Mouse (Mus musculus) neural tube, embryonic 12.5 days (tissue): ENCODE measurements at regions not wholly inside any gene's neighbourhood (a gene's known extent, or its start where the extent isn't known, plus 50 kb on each side); places are given as distances from the start of the nearest gene placed in this dataset.

Source experiments
- ATAC-seq: fragments of 200-750 bp; cut with Nextera tagmentation; 2 replicates; pipeline ENCODE4 v1.8.0; 2017; ENCODE audit warnings: low read depth, mild to moderate bottlenecking, moderate TSS enrichment, moderate library complexity; ENCODE audit not compliant: low FRiP score
- H3K27ac ChIP-seq: fragments of 300-500 bp; sonication (generic); 2 replicates; pipeline ENCODE4 v1.5.1; 2016
- H3K27me3 ChIP-seq: fragments of 300-500 bp; sonication (generic); replicated peaks from 2 replicates; pipeline ENCODE4 v1.6.1; 2016; ENCODE audit warnings: mild to moderate bottlenecking
- H3K36me3 ChIP-seq: fragments of 300-500 bp; sonication (generic); 2 replicates; pipeline ENCODE4 v1.6.1; 2016; ENCODE audit warnings: mild to moderate bottlenecking
- H3K4me1 ChIP-seq: fragments of 300-500 bp; sonication (generic); 2 replicates; pipeline ENCODE4 v1.6.1; 2016
- H3K4me2 ChIP-seq: fragments of 300-500 bp; sonication (generic); replicated peaks from 2 replicates; pipeline ENCODE4 v1.6.1; 2016; ENCODE audit warnings: mild to moderate bottlenecking
- H3K4me3 ChIP-seq: fragments of 300-500 bp; sonication (generic); 2 replicates; pipeline ENCODE4 v1.5.1; 2016
- H3K9ac ChIP-seq: fragments of 300-500 bp; sonication (generic); 2 replicates; pipeline ENCODE4 v1.6.1; 2016; ENCODE audit warnings: mild to moderate bottlenecking
- H3K9me3 ChIP-seq: fragments of 300-500 bp; sonication (generic); 2 replicates; pipeline ENCODE4 v1.6.1; 2016; ENCODE audit warnings: mild to moderate bottlenecking
- WGBS: fragments of 180-500 bp; shearing (Covaris S2); methylation state at CpG from one replicate; pipeline ENCODE4 v1.1.7; 2016; 5-methylcytosine and 5-hydroxymethylcytosine counted together

DNA sequence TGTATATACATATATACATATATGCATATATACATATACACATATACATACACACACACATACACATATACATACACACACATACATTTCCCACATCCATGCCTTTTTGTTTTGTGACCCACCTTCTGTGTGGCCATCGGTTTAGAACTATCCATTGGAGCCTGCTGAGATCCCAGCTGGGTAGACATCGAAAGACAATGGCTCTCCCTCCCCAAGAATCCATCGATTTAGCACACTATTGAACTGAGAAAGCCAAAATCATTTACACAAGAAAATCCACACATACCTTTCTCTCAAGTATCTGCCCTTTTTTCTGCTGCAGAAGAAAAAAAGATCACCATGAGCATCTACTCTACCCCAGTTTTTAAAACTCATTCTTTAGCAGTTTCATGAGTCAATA is 182.8 kb downstream of the Gsdmc2 start:
- no peak for ATAC-seq
- Histone ChIP-seq H3K4me1 (no peaks in the 10 kb centered on the region), H3K9me3 (no peaks in the 10 kb centered on the region), H3K9ac (no peak overlapping the region), H3K36me3 (no peaks in the 10 kb centered on the region), H3K4me2 (no peak overlapping the region), H3K4me3 (no peak overlapping the region), H3K27me3 (no peaks in the 10 kb centered on the region), H3K27ac (no peak overlapping the region)
- 74% methylated on average over 3 of the region's 3 CpGs for WGBS

DNA sequence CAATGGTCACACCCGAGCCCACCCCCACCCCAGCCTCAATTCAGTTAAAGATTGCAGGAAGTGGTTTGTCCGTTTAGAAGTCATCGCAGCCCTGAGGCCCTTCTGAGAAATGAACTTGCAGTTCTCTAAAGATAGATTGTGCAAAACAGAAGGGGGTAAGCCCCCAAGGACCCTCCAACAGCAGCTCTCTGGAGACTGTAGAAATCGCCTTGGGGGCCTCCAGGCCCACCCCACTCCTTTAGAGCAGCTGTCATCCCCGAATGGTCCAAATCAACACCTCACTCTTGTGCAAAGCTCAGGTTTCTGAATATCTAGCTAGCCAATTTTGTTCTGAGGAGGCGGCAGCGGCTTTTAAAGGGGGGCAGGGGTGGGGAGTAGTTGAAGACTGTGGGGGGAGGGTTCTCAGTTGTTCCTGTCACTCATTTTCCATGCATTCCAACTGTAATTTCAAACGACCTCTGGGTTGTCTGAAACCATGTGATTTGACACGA is 186.9 kb downstream of the Gsdmc2 start:
- WGBS: 78% methylated on average over 9 of the region's 9 CpGs
- H3K36me3 ChIP-seq: no peaks in the 10 kb centered on the region
- no peak for ATAC-seq

DNA sequence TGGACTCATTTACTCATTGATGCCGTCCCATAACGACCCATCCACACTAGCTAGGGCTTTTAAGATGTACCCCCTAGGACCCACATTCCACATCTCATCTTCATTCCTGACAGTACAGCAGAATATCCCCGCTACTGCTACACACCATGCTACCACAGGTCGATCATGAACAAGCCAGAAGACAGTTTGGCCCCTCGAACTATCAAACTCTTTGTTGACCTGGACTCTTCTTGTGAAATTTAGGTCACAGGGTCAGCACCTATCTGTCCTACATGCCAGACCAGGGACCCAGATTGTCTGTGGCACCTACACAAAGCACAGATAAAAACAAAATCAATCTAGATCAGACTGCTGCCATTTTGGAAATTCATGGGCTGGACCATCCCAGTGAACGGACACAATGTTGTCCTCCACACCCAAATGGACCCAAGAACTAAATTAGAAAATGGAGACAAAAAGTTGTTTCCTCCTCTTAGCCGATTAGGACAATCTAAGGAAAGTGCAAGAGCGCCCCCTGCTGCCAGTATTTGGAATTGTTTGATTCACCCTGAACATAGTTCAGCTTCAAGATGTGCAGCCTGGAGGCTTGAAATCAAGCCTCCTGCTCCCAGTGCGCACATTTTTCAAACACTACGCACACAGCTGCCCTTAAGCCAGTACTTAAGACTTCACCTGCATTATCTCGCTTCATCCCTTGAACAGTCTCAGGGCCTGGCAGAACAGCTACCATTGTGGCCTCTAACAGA is 192.6 kb downstream of the Gsdmc2 start:
- Histone ChIP-seq H3K27ac (no peak overlapping the region), H3K4me1 (no peaks in the 10 kb centered on the region), H3K9me3 (no peaks in the 10 kb centered on the region), H3K9ac (no peak overlapping the region), H3K4me3 (no peak overlapping the region), H3K4me2 (no peak overlapping the region), H3K36me3 (no peaks in the 10 kb centered on the region), H3K27me3 (no peaks in the 10 kb centered on the region)
- ATAC-seq: peak; percentile 58
- 39% methylated on average over 11 of the region's 11 CpGs for WGBS

More for the DNA sequence above, 186.9 kb downstream of the Gsdmc2 start:
- H3K9ac ChIP-seq: no peak overlapping the region
- no peaks in the 10 kb centered on the region for H3K4me1 ChIP-seq
- H3K9me3 ChIP-seq: no peaks in the 10 kb centered on the region
- H3K4me2 ChIP-seq: no peak overlapping the region
- no peaks in the 10 kb centered on the region for H3K27me3 ChIP-seq
- no peak overlapping the region for H3K27ac ChIP-seq
- no peak overlapping the region for H3K4me3 ChIP-seq

DNA sequence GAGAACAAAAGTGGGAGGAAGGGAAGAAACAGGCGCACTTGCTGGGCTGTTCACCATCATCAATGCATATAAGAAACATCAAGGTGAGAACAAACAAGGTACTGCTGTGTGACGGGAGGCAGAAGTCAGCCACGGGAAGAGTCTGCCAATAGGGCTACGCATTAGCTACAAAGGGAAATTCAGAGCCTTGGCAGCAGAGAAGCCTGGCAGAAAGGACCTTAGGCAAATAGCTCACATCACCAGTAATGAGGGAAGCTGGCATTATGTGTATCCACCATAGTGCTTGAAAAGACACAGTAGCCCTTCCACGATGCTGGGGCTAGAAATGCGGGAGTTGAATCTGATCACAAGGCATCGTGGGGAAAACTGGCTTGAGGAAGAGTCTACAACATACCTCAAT is 193.9 kb downstream of the Gsdmc2 start:
- 89% methylated on average over 7 of the region's 7 CpGs for WGBS
- Histone ChIP-seq H3K27me3 (no peaks in the 10 kb centered on the region), H3K27ac (no peak overlapping the region), H3K9me3 (no peaks in the 10 kb centered on the region), H3K4me1 (no peaks in the 10 kb centered on the region), H3K36me3 (no peaks in the 10 kb centered on the region), H3K4me3 (no peak overlapping the region), H3K9ac (no peak overlapping the region), H3K4me2 (no peak overlapping the region)
- no peak for ATAC-seq

DNA sequence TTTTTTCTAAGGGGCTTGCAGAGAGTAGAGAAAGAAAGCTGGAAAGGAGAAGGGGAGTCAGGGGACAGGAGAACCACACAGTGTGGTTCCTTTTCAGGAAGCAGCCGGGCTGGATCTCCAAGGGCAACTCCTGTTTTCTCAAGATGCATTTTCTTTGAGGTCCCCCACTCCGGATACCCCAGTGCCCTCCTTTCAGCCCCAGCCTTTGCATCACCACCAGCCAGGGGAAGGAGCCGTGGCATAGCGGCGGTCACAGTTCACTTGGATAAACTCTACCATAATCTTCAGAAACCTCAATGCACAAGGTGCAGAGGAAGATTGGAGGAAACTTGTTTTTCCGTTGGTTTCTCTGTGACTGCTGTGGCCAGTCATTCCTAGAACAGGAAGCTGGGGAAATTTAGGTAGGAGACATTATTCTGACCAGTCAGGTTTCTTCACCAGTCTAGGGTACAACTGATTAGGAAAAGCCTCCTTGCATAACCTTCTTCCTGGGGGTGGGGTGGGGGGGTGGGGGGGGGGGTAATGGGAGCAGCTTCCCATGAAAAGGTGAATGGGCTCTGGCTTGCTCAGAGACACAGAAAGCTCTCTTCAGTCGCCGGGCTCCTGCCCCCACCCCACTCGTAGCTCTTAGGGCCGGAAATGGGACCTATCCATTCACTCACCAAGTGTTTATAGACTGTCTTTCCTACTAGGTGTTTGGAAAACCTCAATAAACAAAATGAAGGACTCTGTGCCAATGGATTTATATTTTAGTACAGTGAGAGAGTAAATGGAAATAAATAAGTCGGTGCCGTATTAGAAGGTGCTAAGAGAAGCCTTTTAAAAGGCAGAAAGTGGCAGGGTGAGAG is 196.6 kb downstream of the Gsdmc2 start:
- H3K9me3 ChIP-seq: no peaks in the 10 kb centered on the region
- no peaks in the 10 kb centered on the region for H3K27me3 ChIP-seq
- 87% methylated on average over 12 of the region's 12 CpGs for WGBS

DNA sequence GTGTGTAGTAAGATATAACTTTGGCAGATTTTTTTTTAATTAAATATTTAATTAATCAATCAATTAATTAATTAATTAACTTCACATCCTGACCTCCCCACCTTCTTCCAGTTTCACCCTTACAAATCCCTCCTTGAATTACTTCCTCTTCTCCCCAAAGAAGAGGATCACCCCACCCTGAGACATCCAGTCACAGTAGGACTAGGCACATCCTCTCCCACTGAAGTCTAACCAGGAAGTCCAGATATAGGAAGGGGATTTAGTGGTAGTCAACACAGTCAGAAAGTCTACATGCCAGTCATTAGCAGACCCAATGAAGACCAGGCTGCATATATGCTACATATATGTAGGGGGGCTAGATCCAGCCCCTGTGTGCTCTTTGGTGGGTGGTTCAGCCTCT is 220.2 kb downstream of the Gsdmc2 start:
- Histone ChIP-seq H3K27ac (no peak overlapping the region), H3K9me3 (no peaks in the 10 kb centered on the region), H3K9ac (no peak overlapping the region), H3K4me2 (no peak overlapping the region), H3K4me1 (no peaks in the 10 kb centered on the region), H3K36me3 (no peaks in the 10 kb centered on the region), H3K4me3 (no peak overlapping the region), H3K27me3 (no peaks in the 10 kb centered on the region)
- ATAC-seq: no peak

More for the DNA sequence above, 196.6 kb downstream of the Gsdmc2 start:
- Histone ChIP-seq H3K4me1 (no peaks in the 10 kb centered on the region), H3K9ac (no peak overlapping the region), H3K36me3 (no peaks in the 10 kb centered on the region), H3K27ac (no peak overlapping the region), H3K4me2 (no peak overlapping the region), H3K4me3 (no peak overlapping the region)
- no peak for ATAC-seq

DNA sequence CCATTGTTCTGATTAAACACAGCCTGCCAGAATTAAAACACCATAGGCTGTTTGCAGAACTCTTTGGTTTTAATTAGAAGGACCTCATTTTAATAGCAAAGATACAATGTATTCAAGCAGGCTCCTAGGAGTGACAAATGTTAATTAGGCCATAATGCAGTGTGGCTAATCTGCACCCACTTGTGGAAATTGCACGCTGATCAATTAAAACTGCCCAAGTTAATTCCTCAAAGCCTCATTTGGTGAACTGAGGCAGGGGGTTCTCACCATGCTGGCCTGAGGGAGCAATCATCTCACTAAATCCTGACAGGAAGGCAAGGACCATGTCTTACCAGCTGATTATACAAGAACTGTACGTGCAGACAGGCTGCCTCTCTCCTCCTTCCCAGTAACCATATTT is 220.7 kb downstream of the Gsdmc2 start:
- no peaks in the 10 kb centered on the region for H3K36me3 ChIP-seq
- H3K27ac ChIP-seq: no peak overlapping the region
- no peak for ATAC-seq
- no peak overlapping the region for H3K9ac ChIP-seq
- no peaks in the 10 kb centered on the region for H3K4me1 ChIP-seq
- no peak overlapping the region for H3K4me2 ChIP-seq
- WGBS: 60% methylated on average over 2 of the region's 2 CpGs
- H3K27me3 ChIP-seq: no peaks in the 10 kb centered on the region
- no peak overlapping the region for H3K4me3 ChIP-seq
- H3K9me3 ChIP-seq: no peaks in the 10 kb centered on the region

DNA sequence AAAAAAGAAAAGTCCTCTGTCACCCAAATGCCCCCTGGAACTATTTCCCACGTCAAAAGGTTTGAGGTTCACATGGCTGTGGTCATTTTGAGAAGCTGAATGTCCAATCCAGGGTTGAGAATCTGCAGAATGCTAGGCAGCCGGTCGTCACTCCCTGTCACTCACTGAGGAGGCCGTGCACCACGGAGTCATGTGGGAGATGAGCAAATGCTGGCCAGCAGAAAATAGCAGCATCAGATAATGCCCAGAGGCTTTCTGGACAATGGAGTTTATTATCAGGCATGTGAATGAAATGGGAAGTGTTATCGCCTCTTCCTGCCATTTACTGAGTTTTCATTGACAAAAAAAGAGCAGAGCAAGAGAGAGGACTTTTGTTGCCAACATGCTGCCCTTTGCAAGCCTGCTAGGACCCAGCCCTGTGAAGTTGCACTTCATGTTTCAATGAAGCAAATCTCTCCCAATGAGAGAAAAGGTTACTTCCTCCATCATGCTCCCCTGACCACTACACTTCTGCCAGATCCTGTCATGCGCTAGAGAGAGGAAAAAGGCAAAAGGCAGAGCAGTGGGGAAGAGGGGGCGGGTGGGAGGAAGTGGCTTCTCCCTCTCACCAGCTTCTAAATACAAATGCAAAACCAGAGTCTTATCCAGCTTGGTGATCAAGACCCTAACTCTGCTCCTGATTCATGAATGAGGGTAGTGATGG is 228.3 kb downstream of the Gsdmc2 start:
- H3K27ac ChIP-seq: no peak overlapping the region
- H3K9ac ChIP-seq: no peak overlapping the region
- H3K4me3 ChIP-seq: no peak overlapping the region
- H3K9me3 ChIP-seq: no peaks in the 10 kb centered on the region
- no peaks in the 10 kb centered on the region for H3K27me3 ChIP-seq
- no peaks in the 10 kb centered on the region for H3K4me1 ChIP-seq
- WGBS: 70% methylated on average over 8 of the region's 8 CpGs
- H3K36me3 ChIP-seq: no peaks in the 10 kb centered on the region
- ATAC-seq: no peak
- no peak overlapping the region for H3K4me2 ChIP-seq

DNA sequence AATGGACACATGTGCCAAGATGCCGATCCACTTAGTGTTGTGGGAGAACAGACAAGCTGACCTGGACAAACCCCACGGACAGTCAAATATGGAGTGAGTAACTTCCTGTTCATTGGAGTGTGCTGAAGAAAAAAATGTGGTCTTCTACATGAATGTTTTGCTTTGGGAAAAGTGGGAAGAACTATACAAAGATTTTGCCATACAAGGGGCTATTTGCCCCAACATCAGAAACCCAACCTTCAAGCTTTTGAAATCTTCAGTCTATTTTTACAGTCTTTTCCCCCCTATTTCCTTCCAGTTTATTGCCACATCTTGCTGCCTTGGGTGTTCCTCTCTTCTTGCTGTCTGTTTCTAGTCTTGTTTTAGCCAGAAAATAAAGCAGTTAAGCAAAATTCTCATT is 230.8 kb downstream of the Gsdmc2 start:
- Histone ChIP-seq H3K9ac (no peak overlapping the region), H3K4me2 (no peak overlapping the region), H3K4me3 (no peak overlapping the region), H3K27ac (no peak overlapping the region), H3K4me1 (no peaks in the 10 kb centered on the region), H3K9me3 (no peaks in the 10 kb centered on the region), H3K27me3 (no peaks in the 10 kb centered on the region), H3K36me3 (no peaks in the 10 kb centered on the region)
- WGBS: 92% methylated on average over 2 of the region's 2 CpGs
- no peak for ATAC-seq

DNA sequence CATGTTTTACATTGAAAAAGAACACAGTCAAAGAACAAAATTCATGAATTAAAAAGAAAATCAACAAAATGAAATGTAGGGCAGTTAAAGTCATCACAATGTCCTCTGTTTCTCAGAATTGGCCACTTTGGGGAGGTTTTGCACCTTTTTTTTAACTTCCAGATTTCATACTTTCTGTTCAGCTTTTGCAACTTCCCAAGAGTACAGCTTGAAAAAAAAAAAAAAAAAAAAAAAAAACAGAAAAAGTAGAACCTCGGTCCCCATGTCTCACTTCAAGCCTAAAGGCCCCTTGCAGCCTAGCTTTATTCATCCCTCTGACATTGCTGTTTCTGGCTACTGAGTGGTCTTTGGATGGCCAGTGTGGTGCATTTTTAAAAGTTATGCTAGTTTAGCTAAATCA is 231.9 kb downstream of the Gsdmc2 start:
- ATAC-seq: no peak
- Histone ChIP-seq H3K4me3 (no peak overlapping the region), H3K4me1 (no peaks in the 10 kb centered on the region), H3K9me3 (no peaks in the 10 kb centered on the region), H3K27me3 (no peaks in the 10 kb centered on the region), H3K9ac (no peak overlapping the region), H3K36me3 (no peaks in the 10 kb centered on the region), H3K27ac (no peak overlapping the region), H3K4me2 (no peak overlapping the region)
- WGBS: 79% methylated on average over 1 of the region's 1 CpGs

DNA sequence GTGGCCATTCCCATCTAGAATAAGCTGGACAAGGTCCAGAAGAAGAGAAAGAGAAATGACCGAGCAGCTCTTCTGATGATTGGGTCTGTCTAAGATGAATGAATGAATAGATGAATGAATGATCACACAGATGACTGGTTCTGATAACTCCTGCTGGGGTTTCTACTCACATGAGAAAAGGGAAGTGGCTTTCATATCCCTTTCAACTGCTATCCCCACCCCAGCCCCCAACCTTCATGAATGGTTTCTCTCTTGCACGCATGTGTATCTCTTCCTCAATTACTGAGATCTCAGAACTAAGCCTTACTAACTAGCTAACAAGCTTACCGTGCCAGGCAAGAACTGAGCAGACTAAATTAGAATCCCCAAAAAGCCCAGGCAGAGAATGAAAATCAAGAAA is 233.8 kb downstream of the Gsdmc2 start:
- no peaks in the 10 kb centered on the region for H3K36me3 ChIP-seq
- 86% methylated on average over 3 of the region's 3 CpGs for WGBS
- no peak for ATAC-seq
- no peak overlapping the region for H3K9ac ChIP-seq
- no peak overlapping the region for H3K27ac ChIP-seq
- no peak overlapping the region for H3K4me2 ChIP-seq
- H3K4me1 ChIP-seq: no peaks in the 10 kb centered on the region
- no peaks in the 10 kb centered on the region for H3K9me3 ChIP-seq
- no peak overlapping the region for H3K4me3 ChIP-seq
- H3K27me3 ChIP-seq: no peaks in the 10 kb centered on the region

DNA sequence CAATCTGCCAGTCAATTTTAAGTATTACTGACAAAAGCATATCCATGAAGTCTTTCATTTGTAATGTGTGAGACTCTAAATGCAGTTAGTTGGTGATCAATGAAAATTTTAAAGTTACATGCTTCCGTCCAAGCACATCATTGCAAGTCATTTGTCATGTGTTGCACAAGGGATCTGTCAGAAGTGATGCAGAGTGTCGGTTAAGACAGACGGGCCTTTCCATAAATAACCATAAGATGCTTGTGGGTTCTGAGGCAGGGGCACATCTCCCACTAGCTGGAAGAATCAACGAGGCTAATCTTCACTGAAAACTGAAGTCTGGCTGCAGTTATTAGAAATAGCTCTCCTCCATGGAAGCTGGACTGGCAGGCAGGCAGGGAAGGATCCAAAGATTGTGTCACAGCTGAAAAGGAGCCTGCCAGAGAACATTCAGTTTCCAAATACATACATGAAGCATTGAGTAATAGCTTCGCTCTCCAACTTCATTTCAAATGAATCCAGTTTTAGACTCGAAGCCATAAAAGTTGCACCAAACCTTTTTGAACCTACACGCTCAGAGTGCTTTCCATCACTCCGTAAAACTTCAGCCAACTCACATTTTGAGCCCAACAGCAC is 241.8 kb downstream of the Gsdmc2 start:
- WGBS: 85% methylated on average over 8 of the region's 8 CpGs
- ATAC-seq: no peak
- H3K27ac ChIP-seq: no peak overlapping the region
- H3K36me3 ChIP-seq: no peaks in the 10 kb centered on the region
- no peak overlapping the region for H3K4me2 ChIP-seq
- H3K27me3 ChIP-seq: no peaks in the 10 kb centered on the region
- H3K9ac ChIP-seq: no peak overlapping the region
- no peaks in the 10 kb centered on the region for H3K9me3 ChIP-seq
- no peaks in the 10 kb centered on the region for H3K4me1 ChIP-seq
- H3K4me3 ChIP-seq: no peak overlapping the region
